Mouse (Mus musculus) midbrain, embryonic 14.5 days (tissue): Measurements from ENCODE around the gene Cubn. TPM values are rescaled to one million over a fixed set of nuclear protein-coding genes. Genes with fewer than 3 reads are reported as not detected.

ENCODE experiments used
- ATAC-seq: fragments of 200-750 bp; cut with Nextera tagmentation; 2 replicates; pipeline ENCODE4 v1.8.0; 2017; ENCODE audit warnings: moderate number of reproducible peaks, moderate library complexity; ENCODE audit not compliant: low FRiP score, low TSS enrichment
- DNase-seq: peaks from one replicate; pipeline ENCODE4 v3.0.0-alpha.2; 2015
- H3K27ac ChIP-seq: fragments of 300-500 bp; sonication (generic); replicated peaks from 2 replicates; pipeline ENCODE4 v1.5.1; 2014; ENCODE audit warnings: mild to moderate bottlenecking, low read depth, low read length, moderate library complexity
- H3K27me3 ChIP-seq: fragments of 300-500 bp; sonication (generic); 2 replicates; pipeline ENCODE4 v1.6.1; 2014; ENCODE audit warnings: low read length, control low read depth, mixed read lengths; ENCODE audit not compliant: control insufficient read depth, insufficient read depth
- H3K36me3 ChIP-seq: fragments of 300-500 bp; sonication (generic); 2 replicates; pipeline ENCODE4 v1.6.1; 2014; ENCODE audit warnings: low read length, control low read depth; ENCODE audit not compliant: control insufficient read depth, insufficient read depth
- H3K4me1 ChIP-seq: fragments of 300-500 bp; sonication (generic); 2 replicates; pipeline ENCODE4 v1.6.1; 2014; ENCODE audit warnings: mild to moderate bottlenecking, antibody characterized with exemption, low read length, control low read depth; ENCODE audit not compliant: control insufficient read depth, insufficient read depth
- H3K4me2 ChIP-seq: fragments of 300-500 bp; sonication (generic); 2 replicates; pipeline ENCODE4 v1.6.1; 2014; ENCODE audit warnings: mild to moderate bottlenecking, low read length, moderate library complexity
- H3K4me3 ChIP-seq: fragments of 300-500 bp; sonication (generic); replicated peaks from 2 replicates; pipeline ENCODE4 v1.5.1; 2014; ENCODE audit warnings: low read depth, low read length
- H3K9ac ChIP-seq: fragments of 300-500 bp; sonication (generic); replicated peaks from 2 replicates; pipeline ENCODE4 v1.6.1; 2014; ENCODE audit warnings: mild to moderate bottlenecking, low read length, moderate library complexity
- H3K9me3 ChIP-seq: fragments of 300-500 bp; sonication (generic); 2 replicates; pipeline ENCODE4 v1.6.1; 2016; ENCODE audit warnings: low read length, control low read depth, mixed read lengths; ENCODE audit not compliant: control insufficient read depth
- WGBS: fragments of 180-500 bp; shearing (Covaris S2); extraction: QIAGEN DNeasy Blood & Tissue Kit; methylation state at CpG from one replicate; pipeline ENCODE4 v1.1.7; 2014; 5-methylcytosine and 5-hydroxymethylcytosine counted together
- polyA plus RNA-seq: library from polyadenylated mRNA; unstranded; fragments of >200 nt; fragmentation: Nextera tagmentation; extraction: Ambion mirVana; gene quantifications from 2 replicates; pipeline ENCODE4 v1.2.1, GENCODE M21; 2014

Cubn gene
- polyA plus RNA-seq, 1 experiment from 2014 or later: 0.67 TPM

GRCm38 (mm10) chr2:13407698-13408097 is 83.9 kb downstream of the Cubn start:
- no peak overlapping the region for H3K4me2 ChIP-seq
- H3K9me3 ChIP-seq: no peaks in the 10 kb centered on the region
- ATAC-seq (no peak), DNase-seq (no peak)
- H3K9ac ChIP-seq: no peak overlapping the region
- no peaks in the 10 kb centered on the region for H3K27me3 ChIP-seq
- peaks cover 15% of the 10 kb centered on the region for H3K4me1 ChIP-seq
- no peak overlapping the region for H3K4me3 ChIP-seq
- no peak overlapping the region for H3K27ac ChIP-seq
- H3K36me3 ChIP-seq: no peaks in the 10 kb centered on the region

DNA sequence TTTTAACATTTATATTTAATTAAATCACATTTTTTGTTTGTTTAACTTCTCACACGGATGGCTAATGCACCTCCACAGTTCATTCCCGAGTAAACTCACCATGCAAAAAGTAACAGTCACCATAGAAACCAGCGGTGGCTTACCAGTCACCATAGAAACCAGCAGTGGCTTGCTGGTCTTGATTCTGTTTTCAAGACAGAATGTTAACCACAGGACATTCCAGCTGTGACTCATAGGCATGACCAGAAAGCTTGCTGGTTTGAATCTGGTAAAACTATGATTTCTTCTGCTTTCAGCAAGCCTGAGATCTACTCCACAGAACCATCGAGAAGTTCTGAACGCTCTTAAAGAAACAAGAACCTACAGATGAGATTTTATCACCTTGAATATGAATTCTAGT is 84.3 kb downstream of the Cubn start:
- no peak overlapping the region for H3K9ac ChIP-seq
- H3K4me3 ChIP-seq: no peak overlapping the region
- whole genome bisulfite sequencing: 13% methylated on average over 5 of the region's 5 CpGs
- no peak overlapping the region for H3K27ac ChIP-seq
- ATAC-seq (peak; percentile 58; the same call in 1 of the 2 replicates), DNase-seq (peak; percentile 79)
- no peaks in the 10 kb centered on the region for H3K36me3 ChIP-seq
- H3K4me1 ChIP-seq: peaks cover 15% of the 10 kb centered on the region
- no peaks in the 10 kb centered on the region for H3K27me3 ChIP-seq
- H3K9me3 ChIP-seq: no peaks in the 10 kb centered on the region
- no peak overlapping the region for H3K4me2 ChIP-seq

GRCm38 (mm10) chr2:13404986-13405678 is 86.5 kb downstream of the Cubn start:
- 83% methylated on average over 5 of the region's 5 CpGs for WGBS
- ATAC-seq (no peak), DNase-seq (no peak)
- Histone ChIP-seq H3K9me3 (no peaks in the 10 kb centered on the region), H3K4me2 (no peak overlapping the region), H3K36me3 (no peaks in the 10 kb centered on the region), H3K4me3 (no peak overlapping the region), H3K4me1 (peaks cover 15% of the 10 kb centered on the region), H3K27ac (no peak overlapping the region), H3K9ac (no peak overlapping the region), H3K27me3 (no peaks in the 10 kb centered on the region)

DNA sequence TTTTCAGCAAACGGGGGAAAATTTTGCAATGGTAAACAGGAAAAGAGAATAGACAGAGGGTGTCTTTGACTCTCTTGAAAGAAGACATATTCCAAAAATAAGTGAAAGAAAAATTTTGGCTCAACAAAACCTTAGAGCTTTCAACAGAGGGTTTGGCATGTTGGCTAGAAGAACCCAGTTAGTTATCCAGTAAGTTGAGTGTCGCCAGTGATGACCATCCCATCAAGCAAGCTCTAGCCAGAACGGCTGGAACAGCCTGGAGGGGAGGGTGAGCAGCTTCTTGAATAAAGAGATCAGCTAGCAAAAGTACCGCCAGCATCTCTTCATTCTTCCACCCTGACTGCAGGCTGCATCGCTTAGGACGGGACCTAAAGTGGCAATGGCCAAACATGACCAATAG is 90.8 kb downstream of the Cubn start:
- 78% methylated on average over 6 of the region's 6 CpGs for WGBS
- H3K9ac ChIP-seq: no peak overlapping the region
- H3K9me3 ChIP-seq: no peaks in the 10 kb centered on the region
- H3K27me3 ChIP-seq: no peaks in the 10 kb centered on the region
- DNase-seq: no peak
- no peak for ATAC-seq
- no peak overlapping the region for H3K4me3 ChIP-seq
- H3K4me1 ChIP-seq: peaks cover 16% of the 10 kb centered on the region
- H3K4me2 ChIP-seq: no peak overlapping the region
- H3K27ac ChIP-seq: no peak overlapping the region
- H3K36me3 ChIP-seq: no peaks in the 10 kb centered on the region

- WGBS: 40% methylated on average over 5 of the region's 5 CpGs
- H3K27ac ChIP-seq: peak overlapping the region; percentile 66
- H3K4me2 ChIP-seq: no peak overlapping the region
- peaks cover 17% of the 10 kb centered on the region for H3K4me1 ChIP-seq
- H3K9me3 ChIP-seq: no peaks in the 10 kb centered on the region
- H3K36me3 ChIP-seq: no peaks in the 10 kb centered on the region
- H3K27me3 ChIP-seq: no peaks in the 10 kb centered on the region
- peak; percentile 51; the same call in 1 of the 2 replicates for ATAC-seq
- no peak for DNase-seq
- no peak overlapping the region for H3K9ac ChIP-seq
- H3K4me3 ChIP-seq: no peak overlapping the region
Measured at GRCm38 (mm10) chr2:13399480-13400072, 92.0 kb downstream of the Cubn start.

GRCm38 (mm10) chr2:13398955-13399354 is 92.7 kb downstream of the Cubn start:
- WGBS: 2% methylated on average over 2 of the region's 2 CpGs
- no peaks in the 10 kb centered on the region for H3K9me3 ChIP-seq
- no peak overlapping the region for H3K4me3 ChIP-seq
- peak overlapping the region; percentile 66; the same call in 1 of the 2 replicates for H3K27ac ChIP-seq
- no peak overlapping the region for H3K4me2 ChIP-seq
- DNase-seq (peak; percentile 70), ATAC-seq (peak; percentile 77)
- peaks cover 17% of the 10 kb centered on the region for H3K4me1 ChIP-seq
- H3K27me3 ChIP-seq: no peaks in the 10 kb centered on the region
- no peak overlapping the region for H3K9ac ChIP-seq
- no peaks in the 10 kb centered on the region for H3K36me3 ChIP-seq

DNA sequence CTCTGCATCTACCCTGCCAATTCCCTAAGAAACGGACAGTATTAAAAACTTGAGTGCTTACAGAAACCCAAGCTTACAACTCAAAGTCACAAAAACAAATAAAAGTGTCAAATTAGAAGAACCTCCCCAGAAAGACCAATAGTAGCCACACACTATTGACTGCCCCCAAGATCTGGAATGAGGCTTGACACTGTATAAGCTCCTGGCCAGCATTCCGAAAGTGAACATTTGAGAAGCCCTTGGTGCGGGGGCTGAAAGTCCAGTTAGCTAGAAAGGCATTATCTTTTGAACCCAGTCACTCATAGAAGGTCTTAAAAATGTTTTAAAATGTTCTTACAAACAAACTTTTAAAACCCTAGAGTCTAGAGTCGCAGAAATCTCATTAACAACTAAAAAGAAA is 93.1 kb downstream of the Cubn start:
- Histone ChIP-seq H3K4me3 (no peak overlapping the region), H3K9ac (no peak overlapping the region), H3K4me2 (no peak overlapping the region), H3K27me3 (no peaks in the 10 kb centered on the region), H3K36me3 (no peaks in the 10 kb centered on the region), H3K4me1 (peaks cover 17% of the 10 kb centered on the region), H3K9me3 (no peaks in the 10 kb centered on the region), H3K27ac (no peak overlapping the region)
- WGBS: 19% methylated on average over 4 of the region's 4 CpGs
- DNase-seq (no peak), ATAC-seq (peak; percentile 43; the same call in 1 of the 2 replicates)

DNA sequence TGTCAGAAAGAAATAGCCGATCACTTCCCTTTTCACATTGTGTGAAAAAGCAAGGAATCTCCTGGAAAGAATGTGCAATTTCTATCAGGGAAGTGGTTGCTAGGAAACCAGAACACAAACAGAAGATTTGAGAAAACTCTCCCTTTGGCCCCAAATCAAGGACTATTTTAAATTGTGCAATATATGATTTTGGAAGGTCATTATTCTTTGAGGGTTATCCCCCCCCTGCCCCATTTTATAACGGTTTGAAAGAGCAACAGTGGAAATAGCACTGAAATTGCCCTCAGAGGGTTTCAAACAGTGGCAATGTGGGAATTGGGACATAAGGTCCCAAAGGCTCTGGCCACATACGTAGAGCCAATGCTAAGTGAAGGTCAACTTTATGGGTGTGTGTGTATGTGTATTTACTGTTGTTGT is 95.5 kb downstream of the Cubn start:
- Histone ChIP-seq H3K36me3 (no peaks in the 10 kb centered on the region), H3K4me3 (no peak overlapping the region), H3K9me3 (no peaks in the 10 kb centered on the region), H3K9ac (no peak overlapping the region), H3K27ac (no peak overlapping the region), H3K4me2 (no peak overlapping the region), H3K27me3 (no peaks in the 10 kb centered on the region), H3K4me1 (peaks cover 17% of the 10 kb centered on the region)
- DNase-seq (peak; percentile 61), ATAC-seq (no peak)
- WGBS: 20% methylated on average over 3 of the region's 3 CpGs

DNA sequence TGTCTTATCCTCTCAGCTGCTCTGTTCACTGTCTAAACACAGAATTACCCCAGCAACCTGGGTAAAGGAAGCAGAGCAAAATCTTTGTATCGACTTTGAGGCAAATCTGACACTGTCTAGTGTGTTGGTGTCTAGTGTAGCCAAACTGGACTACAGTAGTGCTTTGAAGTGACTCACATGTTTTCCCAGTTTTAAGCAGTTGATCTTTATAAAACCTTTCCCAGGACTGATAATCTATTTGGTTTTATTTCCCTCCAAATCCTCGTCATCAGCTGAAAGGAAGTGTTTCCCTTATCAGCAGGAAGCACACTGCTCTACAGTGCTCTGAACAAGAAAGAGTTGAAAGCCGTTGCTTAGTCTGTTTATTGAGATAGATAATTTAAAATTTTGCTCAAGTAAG is 100.6 kb downstream of the Cubn start:
- peaks cover 5% of the 10 kb centered on the region; the same call in 1 of the 2 replicates for H3K4me1 ChIP-seq
- DNase-seq (no peak), ATAC-seq (no peak)
- H3K4me3 ChIP-seq: no peak overlapping the region
- H3K36me3 ChIP-seq: no peaks in the 10 kb centered on the region
- H3K27ac ChIP-seq: no peak overlapping the region
- H3K4me2 ChIP-seq: no peak overlapping the region
- no peak overlapping the region for H3K9ac ChIP-seq
- no peaks in the 10 kb centered on the region for H3K9me3 ChIP-seq
- H3K27me3 ChIP-seq: no peaks in the 10 kb centered on the region
- WGBS: 54% methylated on average over 3 of the region's 3 CpGs
